Mouse (Mus musculus) right cerebral cortex, postnatal 36 days (tissue): ENCODE measurements at regions not wholly inside any gene's neighbourhood (a gene's known extent, or its start where the extent isn't known, plus 50 kb on each side); places are given as distances from the start of the nearest gene placed in this dataset.
A peak's percentile ranks its signal among the peaks of the same experiment; 100 is the strongest.

ENCODE experiments used
- DNase-seq, 2 experiments: peaks; one replicate each; pipeline ENCODE4 v3.0.0; 2022; ENCODE audit warnings: low spot score in 2 of 2, mixed read lengths in 1 of 2

- DNase-seq = no peak
These were observed 73.4 kb upstream of the Tmem18 start for GRCm38 (mm10) chr12:30510861-30511260.

DNA sequence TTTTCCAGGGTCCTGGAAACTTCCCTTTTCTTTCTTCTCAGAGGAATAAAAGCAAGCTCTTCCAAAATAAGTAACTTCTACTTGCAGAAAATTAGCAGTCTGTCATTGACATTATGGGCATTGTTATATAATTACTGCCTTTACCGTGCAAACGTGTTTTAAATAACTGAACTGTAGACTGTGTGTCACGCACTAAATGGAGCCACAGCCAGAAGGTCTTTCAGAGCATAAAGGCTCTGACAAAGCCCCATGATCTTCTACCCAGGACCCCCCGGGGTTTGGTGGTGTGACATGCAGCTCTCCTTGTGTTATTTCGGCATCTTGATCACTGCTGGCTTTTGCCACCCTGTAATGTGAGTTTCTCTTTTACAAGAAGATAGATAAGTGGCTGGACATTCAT lies 100.9 kb upstream of the Tmem18 start:
- no peak for DNase-seq

DNA sequence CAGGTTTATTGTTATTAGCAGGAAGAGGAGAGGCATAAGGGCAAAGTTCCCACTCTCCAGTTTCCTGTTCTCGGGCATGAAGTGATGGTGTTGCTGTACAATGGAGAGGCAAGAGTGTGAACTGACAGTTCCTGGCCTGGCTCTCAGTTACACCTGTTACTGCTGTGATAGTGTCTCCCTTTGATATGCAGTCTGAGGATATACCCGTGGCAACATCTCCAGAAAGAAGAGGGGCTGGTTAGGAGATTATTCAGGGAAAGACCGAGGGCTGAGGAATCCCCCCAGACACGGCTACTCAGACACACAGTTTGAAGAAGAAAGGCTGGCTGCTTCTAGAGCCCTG lies 100.3 kb upstream of the Sntg2 start:
- DNase-seq = no peak

DNA sequence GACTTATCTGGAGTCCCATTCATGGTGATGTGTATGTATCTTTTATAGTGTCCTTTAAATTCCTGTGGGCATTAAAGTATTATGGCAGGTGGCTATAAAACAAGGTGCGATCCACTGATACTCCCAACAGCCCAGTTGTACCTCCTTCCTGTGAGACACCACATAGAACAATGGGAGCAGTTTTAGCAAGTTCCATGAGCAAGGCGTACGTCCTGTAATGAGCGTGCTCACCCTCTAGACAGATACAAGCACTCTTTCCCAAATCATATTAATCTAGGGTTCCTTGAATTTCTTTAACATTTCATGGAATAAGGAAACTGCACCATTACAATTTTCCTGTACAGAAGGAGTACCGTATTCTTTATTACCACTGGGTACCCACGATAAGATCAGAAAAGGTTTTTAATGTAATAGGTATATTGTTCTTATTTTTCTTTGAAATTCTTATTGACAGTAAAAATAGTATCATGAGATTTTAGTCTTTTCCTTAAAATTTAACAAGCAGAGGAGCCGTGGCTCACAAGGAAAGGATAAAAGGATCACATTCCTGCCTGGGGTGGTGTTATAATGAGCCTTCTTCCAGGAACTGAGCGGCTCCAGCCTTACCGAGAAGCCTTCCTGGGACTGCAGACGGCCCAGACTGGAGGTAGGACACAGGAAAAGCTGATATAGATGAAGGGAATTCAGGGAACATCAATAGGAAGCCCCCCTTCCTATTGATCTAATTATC lies 99.7 kb upstream of the Sntg2 start:
- no peak for DNase-seq

- no peak for DNase-seq
These were observed 94.0 kb upstream of the Sntg2 start for GRCm38 (mm10) chr12:30467186-30467585.

- no peak for DNase-seq
These were observed 77.4 kb upstream of the Sntg2 start for GRCm38 (mm10) chr12:30450614-30451013.

GRCm38 (mm10) chr12:30434892-30435291 lies 61.7 kb upstream of the Sntg2 start:
- peak; percentile 62 to 79 for DNase-seq

- no peak for DNase-seq
These were observed 59.7 kb upstream of the Sntg2 start for GRCm38 (mm10) chr12:30432861-30433260.

DNA sequence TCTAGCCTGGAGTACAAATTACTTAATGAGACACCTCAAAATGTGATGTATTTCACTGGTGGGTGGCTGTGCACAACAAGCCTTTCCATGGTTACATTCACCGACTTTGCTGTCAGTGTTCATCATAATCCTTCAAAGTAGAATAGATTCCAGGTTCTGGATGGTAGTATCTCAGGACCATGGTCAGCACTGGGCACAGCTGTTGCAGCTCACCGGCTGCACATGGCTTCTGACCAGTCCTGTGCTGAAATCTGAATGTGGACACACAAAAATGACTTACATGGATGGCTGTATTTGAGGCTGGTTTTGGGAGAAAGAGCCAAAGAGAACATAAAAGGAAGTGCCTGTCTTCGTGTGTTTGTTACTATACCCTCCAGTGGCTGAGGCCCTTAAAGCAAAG lies 57.5 kb upstream of the Sntg2 start:
- no peak for DNase-seq

GRCm38 (mm10) chr12:30425301-30425700 lies 52.1 kb upstream of the Sntg2 start:
- DNase-seq = no peak
